Mouse (Mus musculus) erythroblast, adult 5-6 weeks (primary cell): ENCODE results near the gene Fchsd2. TPM values are rescaled to one million over a fixed set of nuclear protein-coding genes. Genes with fewer than 3 reads are reported as not detected.

ENCODE experiments used
- ATAC-seq: replicated peaks from 2 replicates; pipeline ENCODE4 v1.8.0; 2016; ENCODE audit warnings: moderate number of reproducible peaks, mild to moderate bottlenecking, moderate TSS enrichment, inconsistent platforms; ENCODE audit not compliant: poor library complexity, low FRiP score, severe bottlenecking
- total RNA-seq, 2 experiments: library from RNA; stranded (forward) in 1 of 2; stranded (reverse) in 1 of 2; fragments of 150-400 nt in 1 of 2; fragments of 200-764, 138-1000 nt in 1 of 2; gene quantifications; 2 replicates each; pipeline versions ENCODE4 v1.2.3 to v1.2.4; 2015 to 2017; ENCODE audit warnings: low replicate concordance in 2 of 2

Gene Fchsd2
- total RNA-seq, 2 experiments from 2014 or later = 6.7 to 12.8 TPM

DNA sequence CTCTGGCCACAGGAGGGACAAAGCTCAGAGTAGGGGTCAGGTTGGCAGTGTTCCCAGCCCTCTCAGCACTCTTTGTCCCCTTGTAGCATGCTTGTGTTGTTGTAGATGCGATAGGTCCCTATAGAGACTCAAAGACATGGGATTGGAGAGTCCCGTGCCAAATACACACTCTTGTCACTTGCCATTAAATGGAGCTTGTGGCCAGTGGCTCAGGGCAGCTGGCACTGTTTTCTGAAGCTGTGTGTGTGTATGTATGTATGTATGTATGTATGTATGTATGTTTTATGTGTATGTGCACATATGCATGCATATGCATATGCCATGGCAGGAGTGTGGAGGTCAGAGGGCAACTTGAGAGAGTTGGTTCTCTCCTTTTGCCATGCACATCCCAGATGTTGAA lies 235.1 kb downstream of the Fchsd2 start:
- no peak for ATAC-seq

DNA sequence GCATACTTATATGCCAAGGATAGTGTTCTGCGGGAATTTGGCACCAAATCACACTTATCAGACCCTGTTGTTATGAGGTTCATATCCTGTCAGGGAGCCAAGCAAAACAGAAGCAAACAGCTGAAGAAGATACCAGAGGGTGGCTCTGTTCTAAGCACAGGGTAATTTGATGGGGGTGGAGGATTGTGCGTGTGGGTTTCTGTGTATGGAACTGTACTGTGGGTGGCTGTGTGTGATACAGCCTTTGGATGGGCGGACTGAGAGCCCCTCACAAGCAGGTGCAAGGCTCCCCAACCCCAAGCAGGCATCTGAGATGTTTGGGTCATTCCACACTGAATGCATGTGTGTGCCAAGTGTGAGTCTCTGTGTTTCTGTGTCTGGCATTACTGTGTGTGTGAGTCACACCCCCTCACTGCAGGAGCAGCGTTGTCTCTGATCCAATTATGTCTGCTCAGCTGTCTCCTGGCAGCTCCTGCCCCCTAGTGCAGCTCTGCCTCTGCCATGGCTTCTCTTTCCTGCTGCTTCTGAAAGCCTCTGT lies 236.0 kb downstream of the Fchsd2 start:
- ATAC-seq = no peak

DNA sequence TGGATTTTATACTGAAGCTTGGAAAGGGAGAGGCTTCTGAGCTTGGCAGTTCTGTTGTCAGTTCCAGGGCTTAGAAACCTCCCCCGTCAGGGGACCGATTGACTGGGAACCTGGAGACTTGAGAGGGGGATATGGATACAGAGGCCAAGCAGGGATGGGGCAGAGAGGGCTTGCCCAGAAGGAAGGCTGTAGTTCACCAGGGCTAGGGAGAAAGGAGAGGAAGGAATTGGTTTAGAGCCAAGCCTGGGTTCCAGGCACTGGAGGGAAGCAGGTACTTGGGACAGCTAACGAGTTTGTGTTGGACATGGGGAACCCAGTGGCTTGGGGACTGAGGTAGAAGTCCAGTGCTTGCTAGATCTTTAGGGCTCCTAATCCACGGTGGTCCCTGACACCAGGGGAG lies 236.9 kb downstream of the Fchsd2 start:
- no peak for ATAC-seq

DNA sequence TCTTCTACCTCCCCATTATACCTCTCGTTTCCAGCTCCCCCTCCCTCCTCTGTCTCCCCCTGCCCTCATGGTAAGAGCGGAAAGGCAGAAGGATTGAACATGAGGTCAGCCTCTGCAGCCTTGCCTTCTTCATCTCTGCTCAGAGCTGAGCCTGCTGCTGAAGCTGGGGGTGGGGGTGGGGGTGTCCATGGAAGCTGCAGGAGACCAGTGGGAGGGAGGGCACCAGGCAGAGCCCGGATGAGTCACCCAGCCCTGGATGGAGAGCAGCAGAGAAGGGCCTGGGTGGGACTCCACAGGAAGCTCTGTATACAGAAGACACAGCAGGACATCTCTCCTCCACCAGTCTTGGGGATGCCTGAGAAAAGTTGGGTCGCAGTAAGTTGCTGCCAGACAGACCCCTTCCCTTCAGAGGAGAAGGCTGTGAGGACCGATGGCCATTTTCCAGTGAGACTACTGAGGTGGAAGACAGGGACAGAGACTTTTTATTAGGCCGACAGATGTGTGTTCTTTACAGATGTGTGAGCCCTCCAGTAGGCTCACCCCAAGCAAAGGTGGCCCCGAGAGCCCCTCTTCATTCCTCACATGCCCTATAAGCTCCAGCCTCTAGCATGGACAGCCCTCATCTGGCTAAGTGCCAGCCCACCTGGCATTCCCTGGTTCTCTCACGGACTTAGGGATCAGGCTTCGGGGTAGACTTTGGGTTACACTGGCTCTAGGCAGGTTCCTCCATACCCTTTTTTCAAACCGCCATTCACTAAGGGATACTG lies 237.6 kb downstream of the Fchsd2 start:
- no peak for ATAC-seq

DNA sequence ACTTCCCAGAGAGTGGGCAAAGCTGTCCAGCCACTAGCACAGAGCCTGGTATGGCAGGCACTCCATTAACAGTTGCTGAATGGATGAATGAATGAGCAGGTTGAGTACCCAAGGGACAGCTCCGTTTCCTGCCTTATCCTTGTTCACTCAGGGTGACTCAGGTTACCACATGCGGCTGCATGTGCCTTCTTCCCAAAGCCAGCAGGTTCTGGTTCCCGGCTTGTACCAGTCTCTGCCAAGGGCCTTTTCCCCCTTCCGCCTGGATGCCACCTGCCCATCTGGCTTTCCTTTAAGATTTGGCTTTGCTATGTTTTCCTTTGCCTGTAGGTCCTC lies 238.1 kb downstream of the Fchsd2 start:
- ATAC-seq = no peak

DNA sequence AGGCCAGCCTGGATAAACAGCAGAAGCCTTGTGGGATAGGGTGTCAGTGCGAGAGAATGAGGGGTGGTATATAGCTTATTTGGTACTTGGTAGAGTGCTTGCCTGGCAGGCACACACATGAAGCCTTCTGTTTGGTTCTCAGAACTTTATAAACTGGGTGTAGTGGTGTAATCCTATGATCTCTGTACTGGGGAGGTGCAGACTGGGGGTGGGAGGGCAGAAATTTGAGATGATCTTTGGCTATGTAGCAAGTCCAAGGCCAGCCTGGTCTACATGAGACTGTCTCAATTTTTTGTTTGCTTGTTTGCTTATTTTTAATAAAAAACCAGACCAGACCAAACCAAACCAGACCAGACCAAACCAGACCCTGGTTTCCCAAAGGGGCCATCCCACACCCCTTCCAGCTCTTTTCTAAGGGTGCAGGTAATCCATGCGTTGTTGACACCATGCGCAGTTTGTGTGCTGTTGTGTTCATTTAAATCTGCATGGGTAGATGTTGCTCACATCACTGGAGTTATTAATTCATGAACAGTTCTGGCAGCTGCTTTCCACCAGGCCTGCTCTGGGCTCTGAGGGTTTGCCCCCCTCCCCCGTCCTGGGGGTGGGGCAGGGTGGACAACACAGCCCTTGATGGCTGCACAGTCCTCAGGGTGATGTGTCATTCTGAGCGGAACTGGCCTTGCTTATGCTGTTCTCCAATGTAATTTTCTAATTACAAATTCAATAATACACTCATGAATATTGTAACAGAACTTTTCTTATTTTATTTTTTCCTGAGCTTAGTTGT lies 239.6 kb downstream of the Fchsd2 start:
- ATAC-seq = no peak

Other genes starting within 250 kb of the Fchsd2 start
- 12.1 and 12.9 TPM in 2 replicates for gene Relt, start 229.4 kb upstream of the Fchsd2 start, total RNA-seq (2015; ENCODE audit: low replicate concordance)
- gene Relt, start 229.4 kb upstream of the Fchsd2 start, total RNA-seq (2017; ENCODE audit: low replicate concordance) = 11.6 and 14.8 TPM in 2 replicates
- 0.58 TPM in 1 of 2 replicates, not detected in the other for gene Arhgef17, start 160.8 kb upstream of the Fchsd2 start, total RNA-seq (2015; ENCODE audit: low replicate concordance)
- not detected in 2 replicates for gene Arhgef17, start 160.8 kb upstream of the Fchsd2 start, total RNA-seq (2017; ENCODE audit: low replicate concordance)
- 3.3 and 6.1 TPM in 2 replicates for gene P2ry6, start 118.2 kb upstream of the Fchsd2 start, total RNA-seq (2015; ENCODE audit: low replicate concordance)
- 0.42 and 0.94 TPM in 2 replicates for gene P2ry6, start 118.2 kb upstream of the Fchsd2 start, total RNA-seq (2017; ENCODE audit: low replicate concordance)
- 0.38 and 1.3 TPM in 2 replicates for gene P2ry2, start 80.0 kb upstream of the Fchsd2 start, total RNA-seq (2015; ENCODE audit: low replicate concordance)
- 0.28 and 0.68 TPM in 2 replicates for gene P2ry2, start 80.0 kb upstream of the Fchsd2 start, total RNA-seq (2017; ENCODE audit: low replicate concordance)
- gene Atg16l2, start 209.4 kb downstream of the Fchsd2 start, total RNA-seq (2015; ENCODE audit: low replicate concordance) = 1.7 and 3.3 TPM in 2 replicates
- gene Atg16l2, start 209.4 kb downstream of the Fchsd2 start, total RNA-seq (2017; ENCODE audit: low replicate concordance) = 0.70 and 1.2 TPM in 2 replicates
- 37.4 and 49.8 TPM in 2 replicates for gene Stard10, start 224.2 kb downstream of the Fchsd2 start, total RNA-seq (2015; ENCODE audit: low replicate concordance)
- gene Stard10, start 224.2 kb downstream of the Fchsd2 start, total RNA-seq (2017; ENCODE audit: low replicate concordance) = 24.4 and 39.0 TPM in 2 replicates